Mouse (Mus musculus) heart, embryonic 15.5 days (tissue): ENCODE results near the gene Prkar2b. TPM values are rescaled to one million over a fixed set of nuclear protein-coding genes. Genes with fewer than 3 reads are reported as not detected.

Experiments
- ATAC-seq: fragments of 200-750 bp; cut with Nextera tagmentation; replicated peaks from 2 replicates; pipeline ENCODE4 v1.8.0; 2017; ENCODE audit warnings: low read depth, moderate TSS enrichment; ENCODE audit not compliant: insufficient number of reproducible peaks, insufficient read depth, low FRiP score
- H3K27ac ChIP-seq: fragments of 300-500 bp; sonication (generic); 2 replicates; pipeline ENCODE4 v1.5.1; 2015; ENCODE audit warnings: mild to moderate bottlenecking, inconsistent platforms
- H3K27me3 ChIP-seq: fragments of 300-500 bp; sonication (generic); 2 replicates; pipeline ENCODE4 v1.6.1; 2015; ENCODE audit warnings: inconsistent platforms
- H3K36me3 ChIP-seq: fragments of 300-500 bp; sonication (generic); 2 replicates; pipeline ENCODE4 v1.6.1; 2015; ENCODE audit warnings: mild to moderate bottlenecking, inconsistent platforms
- H3K4me1 ChIP-seq: fragments of 300-500 bp; sonication (generic); replicated peaks from 2 replicates; pipeline ENCODE4 v1.6.1; 2015; ENCODE audit warnings: inconsistent platforms
- H3K4me2 ChIP-seq: fragments of 300-500 bp; sonication (generic); 2 replicates; pipeline ENCODE4 v1.6.1; 2015; ENCODE audit warnings: inconsistent platforms, mild to moderate bottlenecking, moderate library complexity
- H3K4me3 ChIP-seq: fragments of 300-500 bp; sonication (generic); 2 replicates; pipeline ENCODE4 v1.5.1; 2015; ENCODE audit warnings: mild to moderate bottlenecking, inconsistent platforms
- H3K9ac ChIP-seq: fragments of 300-500 bp; sonication (generic); 2 replicates; pipeline ENCODE4 v1.6.1; 2015; ENCODE audit warnings: mild to moderate bottlenecking, inconsistent platforms
- H3K9me3 ChIP-seq: fragments of 300-500 bp; sonication (generic); replicated peaks from 2 replicates; pipeline ENCODE4 v1.6.1; 2016; ENCODE audit warnings: inconsistent platforms
- WGBS: fragments of 180-500 bp; shearing (Covaris S2); methylation state at CpG from one replicate; pipeline ENCODE4 v1.1.7; 2015; ENCODE audit warnings: mixed read lengths; 5-methylcytosine and 5-hydroxymethylcytosine counted together
- polyA plus RNA-seq: library from polyadenylated mRNA; unstranded; fragments of >200 nt; fragmentation: Nextera tagmentation; extraction: Ambion mirVana; gene quantifications from 2 replicates; pipeline ENCODE4 v1.2.1, GENCODE M21; 2015

Prkar2b gene
- polyA plus RNA-seq, 1 experiment from 2014 or later, result 10.2 TPM

DNA sequence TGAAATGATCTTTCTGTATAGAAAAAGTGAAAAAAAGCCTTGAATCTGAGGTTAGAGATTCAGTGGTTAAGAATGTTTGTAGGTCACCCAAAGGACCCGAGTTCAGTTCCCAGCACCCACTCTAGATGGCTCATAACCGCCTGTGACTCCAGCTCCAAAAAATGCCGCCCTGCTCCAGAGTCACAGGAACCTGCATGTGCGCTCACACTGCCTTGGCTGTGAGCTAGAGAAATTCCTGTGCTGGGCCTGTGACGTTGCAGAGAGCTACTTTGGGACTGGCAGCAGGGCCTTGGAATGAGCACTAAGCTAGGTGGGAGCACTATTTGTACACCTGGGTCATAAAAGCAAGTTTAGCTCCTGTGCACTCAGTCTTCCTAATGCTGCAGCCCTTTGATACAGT is 144.4 kb downstream of the Prkar2b start:
- no peak for ATAC-seq
- Histone ChIP-seq H3K4me1 (peaks cover 16% of the 10 kb centered on the region), H3K4me2 (no peak overlapping the region), H3K27ac (peak overlapping the region; percentile 86), H3K9me3 (no peaks in the 10 kb centered on the region), H3K9ac (no peak overlapping the region), H3K36me3 (peaks cover 5% of the 10 kb centered on the region; the same call in 1 of the 2 replicates), H3K4me3 (no peak overlapping the region), H3K27me3 (no peaks in the 10 kb centered on the region)
- 89% methylated on average over 5 of the region's 5 CpGs for WGBS

DNA sequence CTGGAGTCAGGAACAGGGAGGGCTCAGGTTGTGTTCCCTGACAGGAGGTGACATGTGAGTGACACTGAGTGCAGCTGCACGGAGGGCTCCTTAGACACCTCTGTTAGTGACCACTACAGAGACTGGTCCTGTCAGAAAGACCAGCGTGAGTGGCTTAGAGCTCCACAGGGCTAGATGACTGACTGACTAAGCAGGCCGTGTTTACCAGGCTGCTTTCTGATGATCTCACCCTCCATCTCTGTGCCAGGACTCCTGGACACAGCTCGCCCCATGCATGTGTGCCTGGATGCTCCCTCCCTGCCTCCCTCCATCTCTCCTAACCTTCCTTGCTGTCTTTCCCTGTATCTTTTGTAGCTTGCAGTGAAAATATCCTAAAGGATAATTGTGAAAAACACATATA is 147.5 kb downstream of the Prkar2b start:
- 33% methylated on average over 4 of the region's 4 CpGs for WGBS
- Histone ChIP-seq H3K9ac (no peak overlapping the region), H3K27me3 (no peaks in the 10 kb centered on the region), H3K4me3 (no peak overlapping the region), H3K36me3 (no peaks in the 10 kb centered on the region), H3K9me3 (no peaks in the 10 kb centered on the region), H3K4me2 (no peak overlapping the region), H3K27ac (no peak overlapping the region), H3K4me1 (peaks cover 16% of the 10 kb centered on the region)
- 0 out of 2 replicates have a peak, but pooled peaks have one; percentile 32 for ATAC-seq

DNA sequence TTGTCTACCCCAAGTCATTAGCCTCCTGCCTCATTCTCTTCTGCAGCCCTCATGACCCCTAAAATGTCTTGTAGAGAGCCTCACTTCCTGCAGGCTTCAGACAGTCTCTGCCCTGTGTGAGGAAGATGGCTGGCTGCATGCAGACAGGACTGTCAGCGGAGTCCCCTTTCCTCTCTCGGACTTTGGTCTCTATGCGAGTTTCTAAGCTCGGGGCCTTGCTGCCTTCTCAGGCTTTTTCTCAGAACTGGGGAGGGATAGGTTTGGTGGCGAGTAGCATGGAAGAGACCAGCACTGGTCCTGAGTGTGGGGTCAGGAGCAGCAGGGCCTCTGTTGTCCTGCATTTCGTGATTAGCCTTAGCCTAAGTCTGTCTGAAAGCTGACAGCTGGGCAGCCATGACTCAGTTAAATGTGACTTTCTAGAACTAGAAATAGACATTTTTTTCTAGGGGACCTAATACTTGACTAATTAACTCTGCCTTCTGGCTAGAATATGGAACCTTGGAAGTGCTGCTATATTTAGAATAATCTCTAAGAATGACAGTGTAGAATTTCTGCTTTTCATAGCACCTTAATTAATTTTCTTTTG is 148.0 kb downstream of the Prkar2b start:
- WGBS, result 84% methylated on average over 6 of the region's 6 CpGs
- no peak overlapping the region for H3K9ac ChIP-seq

More for the DNA sequence above, 148.0 kb downstream of the Prkar2b start:
- Histone ChIP-seq H3K4me2 (no peak overlapping the region), H3K4me3 (no peak overlapping the region), H3K27me3 (no peaks in the 10 kb centered on the region), H3K27ac (no peak overlapping the region), H3K4me1 (peaks cover 16% of the 10 kb centered on the region), H3K9me3 (no peaks in the 10 kb centered on the region), H3K36me3 (no peaks in the 10 kb centered on the region)
- no peak for ATAC-seq

Other genes with a start within 250 kb of the Prkar2b start
- 93.5 and 100 TPM in 2 replicates for gene Hbp1, start 110.8 kb downstream of the Prkar2b start, polyA plus RNA-seq
- 1.3 and 2.5 TPM in 2 replicates for gene Pik3cg, start 147.4 kb upstream of the Prkar2b start, polyA plus RNA-seq